Mouse (Mus musculus): ENCODE data around the gene Gper1.

- TF ChIP-seq CTCF (IDR thresholded peaks at IDR 0.05; ENCODE audit: control insufficient read depth, insufficient read depth, insufficient replicate concordance, low read depth, low read length) (no peak), POLR2A (IDR thresholded peaks at IDR 0.05; ENCODE audit: control insufficient read depth, low read depth, low read length) (no peak)
These were observed 20.0 kb downstream of the Gper1 start for GRCm38 (mm10) chr5:139442962-139443361.
